Mouse (Mus musculus): ENCODE measurements at regions not wholly inside any gene's neighbourhood (a gene's known extent, or its start where the extent isn't known, plus 50 kb on each side); places are given as distances from the start of the nearest gene placed in this dataset.

DNA sequence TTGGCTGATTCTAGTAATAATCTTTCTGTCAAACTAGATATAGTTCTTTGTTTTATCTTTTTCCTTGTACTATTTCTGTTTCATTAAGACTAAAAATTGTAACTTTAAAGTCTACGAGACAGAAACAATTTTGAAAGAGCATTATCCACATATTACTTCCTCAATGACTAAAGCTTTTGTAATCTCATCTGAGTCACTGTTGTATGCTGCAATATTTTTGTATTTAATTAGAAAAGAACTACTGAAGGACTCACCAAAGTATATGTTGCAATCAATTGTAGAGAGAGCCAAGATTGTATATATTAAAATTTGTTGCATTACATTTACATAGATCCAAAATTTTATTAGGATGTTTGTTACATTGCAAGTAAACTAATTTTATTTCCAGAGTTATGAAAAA is 1692.4 kb upstream of the B3galt2 start:
- TF ChIP-seq CTCF (IDR thresholded peaks at IDR 0.05; ENCODE audit: low read depth) (no peak), EP300 (optimal IDR thresholded peaks at IDR 0.05) (no peak)
